Mouse (Mus musculus) testis, postnatal 10 days (tissue): ENCODE measurements around the gene Slc31a2.

ENCODE experiments used
- DNase-seq: peaks from one replicate; pipeline ENCODE4 v3.0.0; 2021; ENCODE audit warnings: low spot score

Gene Slc31a2

GRCm38 (mm10) chr4:62282969-62283368, 20.6 kb downstream of the Slc31a2 start:
- DNase-seq: peak; percentile 7

GRCm38 (mm10) chr4:62285576-62285975, 23.2 kb downstream of the Slc31a2 start:
- peak; percentile 36 for DNase-seq

- peak; percentile 82 for DNase-seq
These were observed 24.1 kb downstream of the Slc31a2 start for GRCm38 (mm10) chr4:62286257-62286991.

GRCm38 (mm10) chr4:62286992-62287900, 24.9 kb downstream of the Slc31a2 start:
- peak; percentile 41 for DNase-seq

- DNase-seq: peak; percentile 22
These were observed 26.9 kb downstream of the Slc31a2 start for GRCm38 (mm10) chr4:62289226-62289625.

- peak; percentile 27 for DNase-seq
These were observed 28.6 kb downstream of the Slc31a2 start for GRCm38 (mm10) chr4:62290816-62291505.

GRCm38 (mm10) chr4:62292461-62293180, 30.3 kb downstream of the Slc31a2 start:
- DNase-seq: peak; percentile 25

- peak; percentile 39 for DNase-seq
These were observed 31.0 kb downstream of the Slc31a2 start for GRCm38 (mm10) chr4:62293219-62293861.

- DNase-seq: peak; percentile 27
These were observed 32.4 kb downstream of the Slc31a2 start for GRCm38 (mm10) chr4:62294741-62295140.

GRCm38 (mm10) chr4:62297280-62298130, 35.1 kb downstream of the Slc31a2 start:
- DNase-seq: no peak

- DNase-seq: no peak
These were observed 37.6 kb downstream of the Slc31a2 start for GRCm38 (mm10) chr4:62300001-62300400.

GRCm38 (mm10) chr4:62302795-62303194, 40.4 kb downstream of the Slc31a2 start:
- DNase-seq: no peak

- DNase-seq: no peak
These were observed 40.9 kb downstream of the Slc31a2 start for GRCm38 (mm10) chr4:62303288-62303687.

- DNase-seq: no peak
These were observed 43.9 kb downstream of the Slc31a2 start for GRCm38 (mm10) chr4:62306301-62306700.

GRCm38 (mm10) chr4:62306840-62307239, 44.5 kb downstream of the Slc31a2 start:
- no peak for DNase-seq

- no peak for DNase-seq
These were observed 46.0 kb downstream of the Slc31a2 start for GRCm38 (mm10) chr4:62308406-62308805.

- DNase-seq: no peak
These were observed 50.5 kb downstream of the Slc31a2 start for GRCm38 (mm10) chr4:62312821-62313220.

GRCm38 (mm10) chr4:62313641-62314211, 51.4 kb downstream of the Slc31a2 start:
- no peak for DNase-seq

- DNase-seq: no peak
These were observed 52.2 kb downstream of the Slc31a2 start for GRCm38 (mm10) chr4:62314516-62314915.

- no peak for DNase-seq
These were observed 54.1 kb downstream of the Slc31a2 start for GRCm38 (mm10) chr4:62316456-62316855.
